Mouse (Mus musculus): ENCODE data around the gene Akr1c19. TPM values are rescaled to one million over a fixed set of nuclear protein-coding genes. Genes with fewer than 3 reads are reported as not detected.
"Not testable (repeated sequence)": the region's sequence is repeated elsewhere in the genome, so short reads cannot be mapped to it uniquely, and the experiment has no call there.

Akr1c19 gene
- total and polyA plus RNA-seq, 3 experiments, result 1.2 to 1.4 (median 1.4) TPM

- Histone ChIP-seq H3K27me3 (ENCODE audit: control insufficient read depth, insufficient read depth, low read length) (no peaks in the 10 kb centered on the region), H3K4me3 (no peak overlapping the region), H3K36me3 (ENCODE audit: control insufficient read depth, insufficient read depth, low read length) (no peaks in the 10 kb centered on the region), H3K27ac (no peak overlapping the region), H3K4me1 (ENCODE audit: control insufficient read depth, insufficient read depth, low read length) (no peaks in the 10 kb centered on the region), H3K79me2 (replicated peaks; ENCODE audit: control insufficient read depth, insufficient read depth, low read length) (no peaks in the 10 kb centered on the region), H3K9ac (ENCODE audit: low read depth, low read length) (no peak overlapping the region)
- intact Hi-C loops (cut with DNase I), result no loop called here
- no peak for DNase-seq
- TF ChIP-seq CTCF (IDR thresholded peaks at IDR 0.05) (no peak), POLR2A (IDR thresholded peaks at IDR 0.05; ENCODE audit: insufficient read depth, low read depth, low read length) (no peak), EP300 (IDR thresholded peaks at IDR 0.05; ENCODE audit: insufficient read depth, low read depth, low read length) (no peak)
- 33% methylated on average over 3 of the region's 3 CpGs for WGBS
These were observed 36.0 kb upstream of the Akr1c19 start for GRCm38 (mm10) chr13:4192511-4192910.

- H3K27ac ChIP-seq, result no peak overlapping the region
- DNase-seq, result no peak
- no peak overlapping the region for H3K4me3 ChIP-seq
- no peak for TF ChIP-seq CTCF (IDR thresholded peaks at IDR 0.05)
- TF ChIP-seq EP300 (IDR thresholded peaks at IDR 0.05; ENCODE audit: insufficient read depth, low read depth, low read length), result no peak
- TF ChIP-seq POLR2A (IDR thresholded peaks at IDR 0.05; ENCODE audit: insufficient read depth, low read depth, low read length), result no peak
- H3K79me2 ChIP-seq (replicated peaks; ENCODE audit: control insufficient read depth, insufficient read depth, low read length), result no peaks in the 10 kb centered on the region
- no peaks in the 10 kb centered on the region for H3K36me3 ChIP-seq (ENCODE audit: control insufficient read depth, insufficient read depth, low read length)
- no peaks in the 10 kb centered on the region for H3K27me3 ChIP-seq (ENCODE audit: control insufficient read depth, insufficient read depth, low read length)
- 34% methylated on average over 1 of the region's 1 CpGs for WGBS
- no peak overlapping the region for H3K9ac ChIP-seq (ENCODE audit: low read depth, low read length)
- intact Hi-C loops (cut with DNase I), result no loop called here
- no peaks in the 10 kb centered on the region for H3K4me1 ChIP-seq (ENCODE audit: control insufficient read depth, insufficient read depth, low read length)
These were observed 22.2 kb upstream of the Akr1c19 start for GRCm38 (mm10) chr13:4206147-4206903.

GRCm38 (mm10) chr13:4211560-4212299, 16.8 kb upstream of the Akr1c19 start:
- 71% methylated on average over 20 of the region's 20 CpGs for WGBS
- DNase-seq, result no peak
- H3K4me1 ChIP-seq (ENCODE audit: control insufficient read depth, insufficient read depth, low read length), result no peaks in the 10 kb centered on the region

GRCm38 (mm10) chr13:4212309-4212708, 16.2 kb upstream of the Akr1c19 start:
- H3K27ac ChIP-seq, result no peak overlapping the region
- no peak overlapping the region for H3K4me3 ChIP-seq
- no peak for DNase-seq
- TF ChIP-seq CTCF (IDR thresholded peaks at IDR 0.05) (no peak), POLR2A (IDR thresholded peaks at IDR 0.05; ENCODE audit: insufficient read depth, low read depth, low read length) (no peak), EP300 (IDR thresholded peaks at IDR 0.05; ENCODE audit: insufficient read depth, low read depth, low read length) (no peak)
- H3K27me3 ChIP-seq (ENCODE audit: control insufficient read depth, insufficient read depth, low read length), result no peaks in the 10 kb centered on the region
- 57% methylated on average over 3 of the region's 3 CpGs for WGBS
- H3K79me2 ChIP-seq (replicated peaks; ENCODE audit: control insufficient read depth, insufficient read depth, low read length), result no peaks in the 10 kb centered on the region
- no peak overlapping the region for H3K9ac ChIP-seq (ENCODE audit: low read depth, low read length)
- H3K4me1 ChIP-seq (ENCODE audit: control insufficient read depth, insufficient read depth, low read length), result no peaks in the 10 kb centered on the region
- intact Hi-C loops (cut with DNase I), result no loop called here
- H3K36me3 ChIP-seq (ENCODE audit: control insufficient read depth, insufficient read depth, low read length), result no peaks in the 10 kb centered on the region

More at GRCm38 (mm10) chr13:4211560-4212299, 16.8 kb upstream of the Akr1c19 start:
- no peaks in the 10 kb centered on the region for H3K27me3 ChIP-seq (ENCODE audit: control insufficient read depth, insufficient read depth, low read length)
- H3K4me3 ChIP-seq, result no peak overlapping the region
- intact Hi-C loops (cut with DNase I), result no loop called here
- no peaks in the 10 kb centered on the region for H3K36me3 ChIP-seq (ENCODE audit: control insufficient read depth, insufficient read depth, low read length)
- no peak for TF ChIP-seq EP300 (IDR thresholded peaks at IDR 0.05; ENCODE audit: insufficient read depth, low read depth, low read length)
- TF ChIP-seq CTCF (IDR thresholded peaks at IDR 0.05), result no peak
- TF ChIP-seq POLR2A (IDR thresholded peaks at IDR 0.05; ENCODE audit: insufficient read depth, low read depth, low read length), result no peak
- no peak overlapping the region for H3K27ac ChIP-seq
- H3K9ac ChIP-seq (ENCODE audit: low read depth, low read length), result no peak overlapping the region
- H3K79me2 ChIP-seq (replicated peaks; ENCODE audit: control insufficient read depth, insufficient read depth, low read length), result no peaks in the 10 kb centered on the region

- H3K36me3 ChIP-seq (ENCODE audit: control insufficient read depth, insufficient read depth, low read length); H3K4me3 ChIP-seq; H3K27ac ChIP-seq; H3K79me2 ChIP-seq (replicated peaks; ENCODE audit: control insufficient read depth, insufficient read depth, low read length); H3K9ac ChIP-seq (ENCODE audit: low read depth, low read length); intact Hi-C loops (cut with DNase I); H3K4me1 ChIP-seq (ENCODE audit: control insufficient read depth, insufficient read depth, low read length); H3K27me3 ChIP-seq (ENCODE audit: control insufficient read depth, insufficient read depth, low read length); DNase-seq: not testable (repeated sequence)
- WGBS, result 70% methylated on average over 1 of the region's 1 CpGs
These were observed 13.0 kb upstream of the Akr1c19 start for GRCm38 (mm10) chr13:4215496-4215895.
